Mouse (Mus musculus) heart, embryonic 10.5 days (tissue): ENCODE results near the gene Asxl2. TPM values are rescaled to one million over a fixed set of nuclear protein-coding genes. Genes with fewer than 3 reads are reported as not detected.

Experiments used
- DNase-seq: peaks from one replicate; pipeline ENCODE4 v3.0.0-alpha.2; 2017; ENCODE audit warnings: low spot score
- H3K27ac ChIP-seq: fragments of 300-500 bp; sonication (generic); 2 replicates; pipeline ENCODE4 v1.5.1; 2016; ENCODE audit warnings: mild to moderate bottlenecking
- H3K27me3 ChIP-seq: fragments of 300-500 bp; sonication (generic); 2 replicates; pipeline ENCODE4 v1.6.1; 2016; ENCODE audit warnings: mild to moderate bottlenecking; ENCODE audit not compliant: poor library complexity, insufficient read depth, severe bottlenecking
- H3K36me3 ChIP-seq: fragments of 300-500 bp; sonication (generic); 2 replicates; pipeline ENCODE4 v1.6.1; 2016; ENCODE audit warnings: mild to moderate bottlenecking, moderate library complexity
- H3K4me1 ChIP-seq: fragments of 300-500 bp; sonication (generic); 2 replicates; pipeline ENCODE4 v1.6.1; 2016; ENCODE audit warnings: mild to moderate bottlenecking
- H3K4me3 ChIP-seq: fragments of 300-500 bp; sonication (generic); 2 replicates; pipeline ENCODE4 v1.5.1; 2016; ENCODE audit warnings: mild to moderate bottlenecking, moderate library complexity
- H3K9me3 ChIP-seq: fragments of 300-500 bp; sonication (generic); 2 replicates; pipeline ENCODE4 v1.6.1; 2016; ENCODE audit warnings: mild to moderate bottlenecking, moderate library complexity
- WGBS: fragments of 180-500 bp; shearing (Covaris S2); methylation state at CpG from one replicate; pipeline ENCODE4 v1.1.7; 2016; 5-methylcytosine and 5-hydroxymethylcytosine counted together
- polyA plus RNA-seq: library from polyadenylated mRNA; unstranded; fragments of >200 nt; fragmentation: Nextera tagmentation; extraction: Ambion mirVana; gene quantifications from 2 replicates; pipeline ENCODE4 v1.2.1, GENCODE M21; 2016

Gene Asxl2
- polyA plus RNA-seq, result 16.8 and 22.1 TPM in 2 replicates

GRCm38 (mm10) chr12:3426530-3427034 lies at the start of gene Asxl2:
Asxl2 (plus strand) TSS chr12:3426857.
- peak; percentile 99 for DNase-seq
- WGBS, result under 1% methylated on average over 53 of the region's 53 CpGs
- Histone ChIP-seq H3K27ac (peak within 1 kb of the TSS; percentile 97), H3K9me3 (no peaks in the 10 kb centered on the region), H3K4me1 (peaks cover 16% of the 10 kb centered on the region; the same call in 1 of the 2 replicates), H3K4me3 (peak within 1 kb of the TSS; percentile 83), H3K36me3 (peaks cover 10% of the 10 kb centered on the region), H3K27me3 (no peaks in the 10 kb centered on the region)

- H3K36me3 ChIP-seq, result 0 out of 2 replicates have a peak, but pooled peaks cover 3% of the 10 kb centered on the region
- H3K27ac ChIP-seq, result no peak overlapping the region
- H3K27me3 ChIP-seq, result no peaks in the 10 kb centered on the region
- DNase-seq, result no peak
- no peak overlapping the region for H3K4me3 ChIP-seq
- peaks cover 11% of the 10 kb centered on the region; the same call in 1 of the 2 replicates for H3K4me1 ChIP-seq
- no peaks in the 10 kb centered on the region for H3K9me3 ChIP-seq
- 32% methylated on average over 3 of the region's 3 CpGs for WGBS
Measured at GRCm38 (mm10) chr12:3377190-3377589, 49.5 kb upstream of the Asxl2 start.

- Histone ChIP-seq H3K9me3 (no peaks in the 10 kb centered on the region), H3K4me3 (no peak overlapping the region), H3K27me3 (no peaks in the 10 kb centered on the region), H3K27ac (no peak overlapping the region), H3K4me1 (peaks cover 11% of the 10 kb centered on the region; the same call in 1 of the 2 replicates), H3K36me3 (0 out of 2 replicates have a peak, but pooled peaks cover 3% of the 10 kb centered on the region)
- no peak for DNase-seq
- 46% methylated on average over 5 of the region's 5 CpGs for WGBS
Measured at GRCm38 (mm10) chr12:3377755-3378154, 48.9 kb upstream of the Asxl2 start.

- Histone ChIP-seq H3K36me3 (peaks cover 20% of the 10 kb centered on the region; the same call in 1 of the 2 replicates), H3K9me3 (no peaks in the 10 kb centered on the region), H3K4me1 (peaks cover 6% of the 10 kb centered on the region; the same call in 1 of the 2 replicates), H3K27me3 (no peaks in the 10 kb centered on the region), H3K27ac (no peak overlapping the region), H3K4me3 (no peak overlapping the region)
- no peak for DNase-seq
- 59% methylated on average over 1 of the region's 1 CpGs for WGBS
Measured at GRCm38 (mm10) chr12:3384860-3385259, 41.8 kb upstream of the Asxl2 start.

GRCm38 (mm10) chr12:3385271-3385670 lies 41.4 kb upstream of the Asxl2 start:
- H3K36me3 ChIP-seq, result peaks cover 22% of the 10 kb centered on the region; the same call in 1 of the 2 replicates
- H3K27ac ChIP-seq, result no peak overlapping the region
- 81% methylated on average over 6 of the region's 6 CpGs for WGBS

GRCm38 (mm10) chr12:3385940-3386339 lies 40.7 kb upstream of the Asxl2 start:
- Histone ChIP-seq H3K27me3 (no peaks in the 10 kb centered on the region), H3K27ac (no peak overlapping the region), H3K9me3 (no peaks in the 10 kb centered on the region), H3K4me1 (peaks cover 6% of the 10 kb centered on the region; the same call in 1 of the 2 replicates), H3K4me3 (no peak overlapping the region), H3K36me3 (peaks cover 24% of the 10 kb centered on the region; the same call in 1 of the 2 replicates)
- DNase-seq, result no peak
- WGBS, result 66% methylated on average over 10 of the region's 10 CpGs

More at GRCm38 (mm10) chr12:3385271-3385670, 41.4 kb upstream of the Asxl2 start:
- no peak for DNase-seq
- Histone ChIP-seq H3K4me3 (no peak overlapping the region), H3K9me3 (no peaks in the 10 kb centered on the region), H3K4me1 (peaks cover 6% of the 10 kb centered on the region; the same call in 1 of the 2 replicates), H3K27me3 (no peaks in the 10 kb centered on the region)

- Histone ChIP-seq H3K36me3 (peaks cover 21% of the 10 kb centered on the region; the same call in 1 of the 2 replicates), H3K9me3 (no peaks in the 10 kb centered on the region), H3K4me3 (no peak overlapping the region)
Measured at GRCm38 (mm10) chr12:3387891-3388290, 38.8 kb upstream of the Asxl2 start.

GRCm38 (mm10) chr12:3389394-3389793 lies 37.3 kb upstream of the Asxl2 start:
- peaks cover 14% of the 10 kb centered on the region; the same call in 1 of the 2 replicates for H3K4me1 ChIP-seq
- H3K4me3 ChIP-seq, result no peak overlapping the region
- H3K27ac ChIP-seq, result no peak overlapping the region
- no peak for DNase-seq
- H3K36me3 ChIP-seq, result peaks cover 21% of the 10 kb centered on the region; the same call in 1 of the 2 replicates
- 87% methylated on average over 12 of the region's 12 CpGs for WGBS
- H3K27me3 ChIP-seq, result no peaks in the 10 kb centered on the region
- H3K9me3 ChIP-seq, result no peaks in the 10 kb centered on the region

More at GRCm38 (mm10) chr12:3387891-3388290, 38.8 kb upstream of the Asxl2 start:
- H3K27ac ChIP-seq, result no peak overlapping the region
- WGBS, result 89% methylated on average over 16 of the region's 16 CpGs
- H3K4me1 ChIP-seq, result peaks cover 8% of the 10 kb centered on the region; the same call in 1 of the 2 replicates
- no peaks in the 10 kb centered on the region for H3K27me3 ChIP-seq
- DNase-seq, result no peak

GRCm38 (mm10) chr12:3390071-3390470 lies 36.6 kb upstream of the Asxl2 start:
- Histone ChIP-seq H3K9me3 (no peaks in the 10 kb centered on the region), H3K27me3 (no peaks in the 10 kb centered on the region), H3K4me1 (peaks cover 14% of the 10 kb centered on the region; the same call in 1 of the 2 replicates), H3K27ac (no peak overlapping the region), H3K36me3 (peaks cover 21% of the 10 kb centered on the region; the same call in 1 of the 2 replicates), H3K4me3 (no peak overlapping the region)
- DNase-seq, result no peak
- WGBS, result 80% methylated on average over 2 of the region's 2 CpGs

- Histone ChIP-seq H3K36me3 (peaks cover 21% of the 10 kb centered on the region; the same call in 1 of the 2 replicates), H3K4me1 (peaks cover 13% of the 10 kb centered on the region; the same call in 1 of the 2 replicates), H3K9me3 (no peaks in the 10 kb centered on the region), H3K27me3 (no peaks in the 10 kb centered on the region), H3K27ac (no peak overlapping the region), H3K4me3 (no peak overlapping the region)
- 33% methylated on average over 12 of the region's 12 CpGs for WGBS
- peak; percentile 91 for DNase-seq
Measured at GRCm38 (mm10) chr12:3390577-3391262, 35.9 kb upstream of the Asxl2 start.

- Histone ChIP-seq H3K36me3 (peaks cover 21% of the 10 kb centered on the region; the same call in 1 of the 2 replicates), H3K4me1 (peaks cover 8% of the 10 kb centered on the region; the same call in 1 of the 2 replicates), H3K27ac (no peak overlapping the region), H3K27me3 (no peaks in the 10 kb centered on the region), H3K9me3 (no peaks in the 10 kb centered on the region), H3K4me3 (no peak overlapping the region)
- no peak for DNase-seq
- WGBS, result 75% methylated on average over 1 of the region's 1 CpGs
Measured at GRCm38 (mm10) chr12:3391276-3391675, 35.4 kb upstream of the Asxl2 start.

GRCm38 (mm10) chr12:3393140-3393539 lies 33.5 kb upstream of the Asxl2 start:
- Histone ChIP-seq H3K4me3 (no peak overlapping the region), H3K27ac (no peak overlapping the region), H3K4me1 (peaks cover 8% of the 10 kb centered on the region; the same call in 1 of the 2 replicates), H3K9me3 (no peaks in the 10 kb centered on the region), H3K27me3 (no peaks in the 10 kb centered on the region), H3K36me3 (peaks cover 14% of the 10 kb centered on the region; the same call in 1 of the 2 replicates)
- no peak for DNase-seq
- WGBS, result 49% methylated on average over 4 of the region's 4 CpGs

GRCm38 (mm10) chr12:3396931-3397330 lies 29.7 kb upstream of the Asxl2 start:
- no peaks in the 10 kb centered on the region for H3K27me3 ChIP-seq
- peaks cover 8% of the 10 kb centered on the region; the same call in 1 of the 2 replicates for H3K4me1 ChIP-seq
- no peak overlapping the region for H3K27ac ChIP-seq
- DNase-seq, result no peak
- H3K4me3 ChIP-seq, result no peak overlapping the region
- H3K36me3 ChIP-seq, result no peaks in the 10 kb centered on the region
- H3K9me3 ChIP-seq, result no peaks in the 10 kb centered on the region
- 84% methylated on average over 8 of the region's 8 CpGs for WGBS
